Mouse (Mus musculus): ENCODE measurements around the gene Ssr3. TPM values are rescaled to one million over a fixed set of nuclear protein-coding genes. Genes with fewer than 3 reads are reported as not detected.
"Not testable (repeated sequence)": the region's sequence is repeated elsewhere in the genome, so short reads cannot be mapped to it uniquely, and the experiment has no call there.

The Ssr3 gene
- polyA plus RNA-seq, 1 experiment from 2014 or later, result 314 TPM

DNA sequence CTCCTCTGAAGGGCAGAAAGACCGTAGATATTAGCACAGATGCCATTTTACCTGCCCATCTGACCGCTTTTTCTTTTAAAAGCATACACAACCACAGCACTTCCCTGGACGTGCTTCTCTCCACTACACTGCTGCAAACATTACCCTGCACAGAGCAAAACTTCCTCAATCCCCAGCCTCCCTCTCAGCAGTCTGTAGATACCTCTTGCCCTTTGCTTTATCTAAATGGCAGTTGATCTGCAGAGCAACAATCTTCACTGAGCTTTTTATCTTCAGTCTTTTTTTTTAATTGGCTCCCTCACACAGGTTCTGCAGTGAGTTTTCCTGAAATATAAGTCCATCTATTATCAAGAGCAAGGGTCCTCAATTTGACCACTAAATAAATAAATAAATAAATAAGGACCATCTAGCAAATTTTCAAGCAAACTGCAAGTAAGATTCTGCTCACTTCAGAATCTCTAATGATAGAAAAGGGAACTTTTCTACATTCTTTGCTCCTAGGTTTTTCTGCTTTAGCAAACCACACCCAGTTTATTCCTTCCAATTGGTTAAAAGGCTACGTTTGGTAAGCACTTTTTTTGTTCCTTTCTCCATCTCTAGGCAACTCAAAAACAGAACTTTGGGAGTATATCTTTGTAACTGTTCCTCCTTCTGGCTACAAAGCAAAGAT lies 4.5 kb upstream of the Ssr3 start:
- Histone ChIP-seq H3K27me3 (no peaks in the 10 kb centered on the region), H3K4me2 (no peak overlapping the region), H3K4me1 (no peaks in the 10 kb centered on the region), H3K9me3 (no peaks in the 10 kb centered on the region), H3K4me3 (no peak overlapping the region), H3K9ac (no peak overlapping the region), H3K27ac (no peak overlapping the region), H3K36me3 (no peaks in the 10 kb centered on the region)
- no peak for ATAC-seq (ENCODE audit: borderline replicate concordance, extremely low read depth, low FRiP score, low TSS enrichment)
- 66% methylated on average over 4 of the region's 4 CpGs for WGBS

DNA sequence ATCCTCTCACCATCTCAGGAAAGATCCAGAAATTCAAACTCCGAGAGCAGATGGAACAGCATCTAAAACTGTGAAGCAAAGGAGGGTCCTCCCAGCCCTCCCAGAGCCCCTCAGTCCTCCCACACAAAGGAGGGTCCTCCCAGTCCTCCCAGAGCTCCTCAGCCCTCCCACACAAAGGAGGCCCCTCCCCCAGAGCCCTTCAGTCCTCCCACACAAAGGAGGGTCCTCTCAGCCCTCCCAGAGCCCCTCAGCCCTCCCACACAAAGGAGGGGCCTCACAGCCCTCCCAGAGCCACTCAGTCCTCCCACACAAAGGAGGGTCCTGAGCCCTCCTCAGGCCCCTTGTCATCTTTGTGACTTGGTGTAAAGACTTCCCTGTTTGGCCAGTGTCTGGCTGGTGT lies 2.7 kb upstream of the Ssr3 start:
- not testable (repeated sequence) for H3K4me1 ChIP-seq; H3K4me2 ChIP-seq; H3K36me3 ChIP-seq; ATAC-seq (ENCODE audit: borderline replicate concordance, extremely low read depth, low FRiP score, low TSS enrichment); H3K9ac ChIP-seq; H3K9me3 ChIP-seq; H3K4me3 ChIP-seq; H3K27ac ChIP-seq; H3K27me3 ChIP-seq
- WGBS, result 72% methylated on average over 1 of the region's 1 CpGs

- Histone ChIP-seq H3K9ac (peak overlapping the region; percentile 93), H3K27me3 (no peaks in the 10 kb centered on the region), H3K4me2 (peak overlapping the region; percentile 63), H3K9me3 (no peaks in the 10 kb centered on the region), H3K4me3 (peak overlapping the region; percentile 82), H3K36me3 (peaks cover 28% of the 10 kb centered on the region), H3K27ac (peak overlapping the region; percentile 86), H3K4me1 (0 out of 2 replicates have a peak, but pooled peaks cover 7% of the 10 kb centered on the region)
- WGBS, result under 1% methylated on average over 37 of the region's 37 CpGs
- peak; percentile 50 for ATAC-seq (ENCODE audit: borderline replicate concordance, extremely low read depth, low FRiP score, low TSS enrichment)
Measured at GRCm38 (mm10) chr3:65391784-65392420, 521 bp downstream of the Ssr3 start.

- Histone ChIP-seq H3K4me1 (0 out of 2 replicates have a peak, but pooled peaks cover 7% of the 10 kb centered on the region), H3K36me3 (peaks cover 34% of the 10 kb centered on the region), H3K27ac (peak overlapping the region; percentile 86; the same call in 1 of the 2 replicates), H3K4me3 (peak overlapping the region; percentile 82), H3K9ac (peak overlapping the region; percentile 93), H3K4me2 (peak overlapping the region; percentile 63), H3K9me3 (no peaks in the 10 kb centered on the region), H3K27me3 (no peaks in the 10 kb centered on the region)
- 17% methylated on average over 6 of the region's 6 CpGs for WGBS
- no peak for ATAC-seq (ENCODE audit: borderline replicate concordance, extremely low read depth, low FRiP score, low TSS enrichment)
Measured at GRCm38 (mm10) chr3:65391222-65391783, 1.1 kb downstream of the Ssr3 start.

DNA sequence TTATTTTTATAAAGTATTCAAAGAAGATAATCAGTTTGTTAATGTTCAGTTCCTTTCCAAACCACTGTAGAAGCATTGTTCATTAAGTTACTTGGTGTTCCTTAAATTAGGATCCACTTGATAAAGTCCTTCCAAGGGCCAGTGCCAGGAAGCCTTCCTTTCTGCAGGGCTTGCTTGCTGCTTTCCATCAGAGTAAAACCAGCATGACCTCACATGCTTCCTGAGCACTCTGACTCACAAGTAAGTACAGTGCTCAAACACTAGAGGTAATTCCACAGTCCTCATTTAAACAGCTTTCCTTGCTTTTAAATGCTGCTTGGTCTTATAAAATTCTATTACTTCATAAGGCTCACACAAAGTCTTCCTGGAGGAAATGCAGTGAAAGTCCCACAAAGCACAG lies 6.7 kb downstream of the Ssr3 start:
- ATAC-seq (ENCODE audit: borderline replicate concordance, extremely low read depth, low FRiP score, low TSS enrichment), result no peak
- Histone ChIP-seq H3K9me3 (no peaks in the 10 kb centered on the region), H3K27me3 (no peaks in the 10 kb centered on the region), H3K27ac (no peak overlapping the region), H3K9ac (no peak overlapping the region), H3K36me3 (peaks cover 79% of the 10 kb centered on the region), H3K4me1 (0 out of 2 replicates have a peak, but pooled peaks cover 3% of the 10 kb centered on the region), H3K4me3 (no peak overlapping the region), H3K4me2 (no peak overlapping the region)

DNA sequence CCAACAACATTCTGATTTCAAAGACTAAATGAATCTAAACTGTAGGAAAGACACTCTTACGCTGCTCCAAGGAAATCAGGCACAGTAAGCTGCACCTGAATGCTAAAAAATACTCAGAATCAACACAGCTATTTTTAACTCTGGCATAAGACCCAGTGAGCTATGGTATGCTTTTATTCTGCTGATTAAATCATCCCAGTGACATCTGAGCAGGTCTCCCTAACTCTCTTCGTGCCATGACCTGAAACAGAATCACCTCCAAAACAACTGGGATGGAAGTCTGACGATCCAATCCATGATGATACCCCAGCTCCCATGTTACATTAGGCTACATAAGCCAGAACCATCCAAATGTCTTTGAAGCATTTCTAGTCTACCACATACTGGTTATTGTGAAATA lies 8.0 kb downstream of the Ssr3 start:
- Histone ChIP-seq H3K4me3 (no peak overlapping the region), H3K27me3 (no peaks in the 10 kb centered on the region), H3K36me3 (peaks cover 82% of the 10 kb centered on the region), H3K27ac (no peak overlapping the region), H3K9ac (no peak overlapping the region), H3K4me1 (no peaks in the 10 kb centered on the region), H3K4me2 (no peak overlapping the region), H3K9me3 (no peaks in the 10 kb centered on the region)
- 88% methylated on average over 3 of the region's 3 CpGs for WGBS
- no peak for ATAC-seq (ENCODE audit: borderline replicate concordance, extremely low read depth, low FRiP score, low TSS enrichment)

DNA sequence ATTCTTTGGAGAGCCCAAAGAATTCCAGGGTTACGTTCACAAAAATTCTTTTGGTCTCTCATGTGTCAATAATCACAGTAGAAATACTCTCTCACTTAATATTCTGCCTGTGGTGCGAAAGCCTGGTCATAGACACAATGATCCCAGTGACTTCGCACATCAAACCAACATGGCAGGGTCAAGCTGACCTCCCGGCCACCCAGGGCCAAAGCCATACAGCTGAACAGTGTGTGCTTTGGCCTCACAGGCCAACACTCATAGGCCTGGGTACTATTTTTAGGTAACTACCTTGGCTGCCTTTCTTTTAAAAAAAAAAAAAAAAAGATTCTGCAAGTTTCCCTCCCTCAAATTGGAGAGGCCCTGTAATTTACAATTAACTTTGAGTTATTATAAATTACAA lies 11.3 kb downstream of the Ssr3 start:
- 71% methylated on average over 4 of the region's 4 CpGs for WGBS
- H3K36me3 ChIP-seq, result peaks cover 68% of the 10 kb centered on the region

DNA sequence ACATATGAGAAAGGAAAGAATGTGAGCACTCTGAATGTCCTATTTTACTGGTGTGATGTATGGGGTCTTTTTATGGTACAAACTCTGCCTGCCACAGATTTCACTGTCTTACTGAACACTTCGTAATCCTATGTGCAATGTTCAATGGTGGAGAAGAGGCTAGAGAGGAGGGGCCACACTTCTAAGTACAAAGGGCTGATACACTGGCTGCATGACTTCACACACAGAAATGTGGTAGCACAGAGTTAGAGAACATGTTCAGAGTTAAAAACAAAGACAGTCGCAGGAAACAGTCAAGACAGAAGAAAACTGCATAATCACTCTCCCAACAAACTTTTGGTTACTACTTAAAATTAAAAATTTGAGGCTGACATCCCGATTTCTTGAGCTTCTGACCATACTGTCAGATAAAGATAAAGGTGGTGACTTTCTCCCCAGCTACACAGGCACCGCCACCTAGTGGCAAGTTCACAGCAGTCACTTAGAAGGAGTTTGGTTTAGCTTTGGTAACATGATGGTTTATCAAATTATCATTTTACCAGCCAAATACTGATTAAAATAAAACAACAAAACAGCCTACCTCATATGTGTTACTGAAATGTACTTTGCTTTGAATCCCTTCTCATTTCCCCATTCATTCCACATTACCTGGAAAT lies 12.4 kb downstream of the Ssr3 start:
- no peaks in the 10 kb centered on the region for H3K9me3 ChIP-seq
- H3K9ac ChIP-seq, result no peak overlapping the region
- H3K4me3 ChIP-seq, result no peak overlapping the region
- no peaks in the 10 kb centered on the region for H3K4me1 ChIP-seq
- no peak overlapping the region for H3K27ac ChIP-seq
- no peaks in the 10 kb centered on the region for H3K27me3 ChIP-seq
- no peak for ATAC-seq (ENCODE audit: borderline replicate concordance, extremely low read depth, low FRiP score, low TSS enrichment)
- WGBS, result 68% methylated on average over 4 of the region's 4 CpGs
- H3K4me2 ChIP-seq, result no peak overlapping the region
- H3K36me3 ChIP-seq, result peaks cover 59% of the 10 kb centered on the region

More for the DNA sequence above, 11.3 kb downstream of the Ssr3 start:
- ATAC-seq (ENCODE audit: borderline replicate concordance, extremely low read depth, low FRiP score, low TSS enrichment), result no peak
- no peak overlapping the region for H3K9ac ChIP-seq
- H3K27ac ChIP-seq, result no peak overlapping the region
- H3K27me3 ChIP-seq, result no peaks in the 10 kb centered on the region
- no peak overlapping the region for H3K4me3 ChIP-seq
- no peaks in the 10 kb centered on the region for H3K9me3 ChIP-seq
- H3K4me2 ChIP-seq, result no peak overlapping the region
- no peaks in the 10 kb centered on the region for H3K4me1 ChIP-seq

GRCm38 (mm10) chr3:65378724-65379123 lies 13.7 kb downstream of the Ssr3 start:
- H3K36me3 ChIP-seq, result peaks cover 48% of the 10 kb centered on the region

GRCm38 (mm10) chr3:65374729-65375128 lies 17.7 kb downstream of the Ssr3 start:
- Histone ChIP-seq H3K4me2 (no peak overlapping the region), H3K9ac (no peak overlapping the region), H3K9me3 (no peaks in the 10 kb centered on the region), H3K27me3 (no peaks in the 10 kb centered on the region), H3K27ac (no peak overlapping the region), H3K4me1 (no peaks in the 10 kb centered on the region), H3K36me3 (peaks cover 35% of the 10 kb centered on the region), H3K4me3 (no peak overlapping the region)
- ATAC-seq (ENCODE audit: borderline replicate concordance, extremely low read depth, low FRiP score, low TSS enrichment), result no peak
- 78% methylated on average over 3 of the region's 3 CpGs for WGBS

More at GRCm38 (mm10) chr3:65378724-65379123, 13.7 kb downstream of the Ssr3 start:
- Histone ChIP-seq H3K9me3 (no peaks in the 10 kb centered on the region), H3K4me2 (no peak overlapping the region), H3K4me3 (no peak overlapping the region), H3K9ac (no peak overlapping the region), H3K27ac (no peak overlapping the region), H3K27me3 (no peaks in the 10 kb centered on the region), H3K4me1 (no peaks in the 10 kb centered on the region)
- no peak for ATAC-seq (ENCODE audit: borderline replicate concordance, extremely low read depth, low FRiP score, low TSS enrichment)

GRCm38 (mm10) chr3:65373594-65374182 lies 18.7 kb downstream of the Ssr3 start:
- Histone ChIP-seq H3K4me1 (no peaks in the 10 kb centered on the region), H3K36me3 (peaks cover 38% of the 10 kb centered on the region), H3K9me3 (no peaks in the 10 kb centered on the region), H3K4me3 (no peak overlapping the region), H3K9ac (no peak overlapping the region), H3K27me3 (no peaks in the 10 kb centered on the region), H3K27ac (peak overlapping the region; percentile 50), H3K4me2 (no peak overlapping the region)
- ATAC-seq (ENCODE audit: borderline replicate concordance, extremely low read depth, low FRiP score, low TSS enrichment), result no peak
- 46% methylated on average over 5 of the region's 5 CpGs for WGBS
